Mouse (Mus musculus): ENCODE data around the gene Glis3.

DNA sequence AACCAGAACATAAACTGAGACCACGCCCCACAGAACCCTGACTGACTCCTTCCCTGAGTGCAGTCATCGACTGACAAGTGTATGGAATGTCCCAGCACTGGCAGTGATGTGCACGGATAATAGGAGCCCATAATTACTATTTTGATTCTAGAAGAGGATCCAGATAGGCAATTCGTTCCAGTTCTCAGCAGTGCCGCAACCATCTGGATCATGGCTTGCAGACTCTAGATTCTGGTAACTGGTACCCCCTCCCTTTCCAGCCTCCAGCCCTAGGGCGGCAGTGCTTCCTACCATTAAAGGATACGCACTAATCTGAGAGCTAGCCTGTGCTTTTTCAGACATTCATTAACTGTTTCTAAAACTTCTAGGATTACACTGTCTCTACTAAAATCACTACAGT, 24.7 kb downstream of the Glis3 start:
- TF ChIP-seq POLR2A (IDR thresholded peaks at IDR 0.05; ENCODE audit: control insufficient read depth, low read depth, low read length) (no peak), CTCF (IDR thresholded peaks at IDR 0.05; ENCODE audit: control insufficient read depth, insufficient read depth, insufficient replicate concordance, low read depth, low read length) (no peak)
